Mouse (Mus musculus): Measurements from ENCODE around the gene Nrm. TPM values are rescaled to one million over a fixed set of nuclear protein-coding genes. Genes with fewer than 3 reads are reported as not detected.

Nrm gene
- polyA plus RNA-seq, 1 experiment from 2014 or later: 22.6 TPM

- Histone ChIP-seq H3K27me3 (no peaks in the 10 kb centered on the region), H3K4me2 (peak overlapping the region; percentile 90), H3K4me1 (replicated peaks) (peaks cover 80% of the 10 kb centered on the region), H3K27ac (replicated peaks) (peak overlapping the region; percentile 75), H3K9ac (peak overlapping the region; percentile 82), H3K4me3 (peak overlapping the region; percentile 67), H3K36me3 (peaks cover 8% of the 10 kb centered on the region; the same call in 1 of the 2 replicates), H3K9me3 (0 out of 2 replicates have a peak, but pooled peaks cover 2% of the 10 kb centered on the region)
- 3% methylated on average over 7 of the region's 7 CpGs for WGBS
- ATAC-seq (ENCODE audit: low FRiP score, low read depth): no peak
Observed at GRCm38 (mm10) chr17:35869346-35870067, 8.4 kb downstream of the Nrm start.

GRCm38 (mm10) chr17:35870151-35870883 lies 9.2 kb downstream of the Nrm start:
- ATAC-seq (ENCODE audit: low FRiP score, low read depth): no peak
- H3K4me1 ChIP-seq (replicated peaks): peaks cover 72% of the 10 kb centered on the region
- peak overlapping the region; percentile 75 for H3K27ac ChIP-seq (replicated peaks)
- peak overlapping the region; percentile 90 for H3K4me2 ChIP-seq
- 0 out of 2 replicates have a peak, but pooled peaks cover 2% of the 10 kb centered on the region for H3K9me3 ChIP-seq
- H3K36me3 ChIP-seq: peaks cover 15% of the 10 kb centered on the region
- no peaks in the 10 kb centered on the region for H3K27me3 ChIP-seq
- 65% methylated on average over 9 of the region's 9 CpGs for WGBS
- peak overlapping the region; percentile 82 for H3K9ac ChIP-seq
- peak overlapping the region; percentile 67 for H3K4me3 ChIP-seq

- peak overlapping the region; percentile 75; the same call in 1 of the 2 replicates for H3K27ac ChIP-seq (replicated peaks)
- peaks cover 71% of the 10 kb centered on the region for H3K4me1 ChIP-seq (replicated peaks)
- H3K27me3 ChIP-seq: no peaks in the 10 kb centered on the region
- 0 out of 2 replicates have a peak overlapping the region, but pooled peaks have one; percentile 82 for H3K9ac ChIP-seq
- H3K9me3 ChIP-seq: 0 out of 2 replicates have a peak, but pooled peaks cover 2% of the 10 kb centered on the region
- H3K36me3 ChIP-seq: peaks cover 21% of the 10 kb centered on the region
- 88% methylated on average over 8 of the region's 8 CpGs for WGBS
- ATAC-seq (ENCODE audit: low FRiP score, low read depth): no peak
- H3K4me3 ChIP-seq: peak overlapping the region; percentile 67
- peak overlapping the region; percentile 90 for H3K4me2 ChIP-seq
Observed at GRCm38 (mm10) chr17:35870884-35871696, 10.0 kb downstream of the Nrm start.

- no peak overlapping the region for H3K9ac ChIP-seq
- no peak for ATAC-seq (ENCODE audit: low FRiP score, low read depth)
- peaks cover 24% of the 10 kb centered on the region for H3K36me3 ChIP-seq
- peak overlapping the region; percentile 1; the same call in 1 of the 2 replicates for H3K4me3 ChIP-seq
- 31% methylated on average over 21 of the region's 21 CpGs for WGBS
- peaks cover 50% of the 10 kb centered on the region for H3K4me1 ChIP-seq (replicated peaks)
- H3K27me3 ChIP-seq: no peaks in the 10 kb centered on the region
- peak overlapping the region; percentile 27 for H3K4me2 ChIP-seq
- H3K27ac ChIP-seq (replicated peaks): 0 out of 2 replicates have a peak overlapping the region, but pooled peaks have one; percentile 20
- H3K9me3 ChIP-seq: 0 out of 2 replicates have a peak, but pooled peaks cover 2% of the 10 kb centered on the region
Observed at GRCm38 (mm10) chr17:35873774-35874519, 12.8 kb downstream of the Nrm start.

- Histone ChIP-seq H3K27ac (replicated peaks) (no peak overlapping the region), H3K27me3 (no peaks in the 10 kb centered on the region), H3K9ac (no peak overlapping the region), H3K4me1 (replicated peaks) (peaks cover 42% of the 10 kb centered on the region), H3K4me3 (no peak overlapping the region), H3K4me2 (no peak overlapping the region), H3K36me3 (peaks cover 24% of the 10 kb centered on the region), H3K9me3 (0 out of 2 replicates have a peak, but pooled peaks cover 2% of the 10 kb centered on the region)
- ATAC-seq (ENCODE audit: low FRiP score, low read depth): no peak
- WGBS: 91% methylated on average over 6 of the region's 6 CpGs
Observed at GRCm38 (mm10) chr17:35874721-35875120, 13.6 kb downstream of the Nrm start.

DNA sequence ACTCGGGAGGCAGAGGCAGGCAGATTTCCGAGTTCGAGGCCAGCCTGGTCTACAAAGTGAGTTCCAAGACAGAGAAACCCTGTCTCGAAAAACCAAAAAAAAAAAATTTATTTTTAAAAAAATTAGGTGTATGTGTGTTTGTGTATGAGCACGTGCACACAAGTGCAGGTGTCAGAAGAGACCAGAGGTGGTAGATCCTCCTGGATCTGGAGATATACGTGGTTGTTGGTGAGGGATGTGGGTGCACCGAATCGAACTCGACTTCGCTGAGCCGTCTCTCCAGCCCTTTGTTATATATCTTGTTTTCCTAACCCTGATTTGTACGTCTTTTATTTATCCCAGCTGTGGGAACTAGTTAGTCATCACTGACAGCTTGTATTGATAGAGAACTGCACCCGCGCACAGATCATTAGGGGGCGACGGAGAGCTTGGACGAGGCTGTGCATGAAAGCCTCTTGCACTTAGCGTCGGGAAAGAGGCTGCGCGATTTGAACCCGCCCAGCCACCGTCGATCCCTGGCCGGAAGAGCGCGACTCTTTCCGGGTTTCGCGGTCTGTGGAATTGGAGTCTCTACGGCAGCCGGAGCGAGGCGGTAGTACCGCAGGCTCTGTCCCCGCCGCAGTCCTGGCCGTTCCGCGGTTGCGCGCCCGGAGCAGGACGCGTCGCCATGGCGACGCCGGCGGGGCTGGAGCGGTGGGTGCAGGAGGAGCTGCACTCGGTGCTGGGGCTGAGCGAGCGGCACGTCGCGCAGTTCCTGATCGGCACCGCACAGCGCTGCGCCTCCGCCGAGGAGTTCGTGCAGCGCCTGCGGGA lies 18.3 kb downstream of the Nrm start, which contains the start of gene Dhx16:
Gene Dhx16, plus strand, starts transcription at position 575 of the 813 bp plus-strand sequence.
- Histone ChIP-seq H3K9me3 (no peaks in the 10 kb centered on the region), H3K27ac (replicated peaks) (peak within 1 kb of the TSS; percentile 71), H3K4me3 (peak within 1 kb of the TSS; percentile 77), H3K4me1 (replicated peaks) (peaks cover 11% of the 10 kb centered on the region), H3K36me3 (peaks cover 47% of the 10 kb centered on the region), H3K9ac (peak within 1 kb of the TSS; percentile 70), H3K27me3 (no peaks in the 10 kb centered on the region), H3K4me2 (peak within 1 kb of the TSS; percentile 72)
- ATAC-seq (ENCODE audit: low FRiP score, low read depth): peak; percentile 92
- WGBS: 5% methylated on average over 66 of the region's 66 CpGs

DNA sequence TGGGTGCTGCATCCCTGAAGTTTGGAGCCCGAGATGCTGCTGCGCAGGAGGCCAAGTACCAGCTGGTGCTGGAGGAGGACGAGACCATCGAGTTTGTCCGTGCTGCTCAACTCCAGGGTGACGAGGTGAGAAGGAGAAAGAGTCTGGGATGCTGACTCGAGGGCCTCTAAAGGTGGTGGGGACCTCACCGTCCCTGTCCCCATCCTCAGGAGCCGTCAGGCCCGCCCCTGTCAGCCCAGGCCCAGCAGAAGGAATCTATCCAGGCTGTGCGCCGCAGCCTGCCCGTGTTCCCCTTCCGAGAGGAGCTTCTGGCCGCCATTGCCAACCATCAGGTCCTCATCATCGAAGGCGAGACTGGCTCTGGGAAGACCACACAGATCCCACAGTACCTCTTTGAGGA lies 21.8 kb downstream of the Nrm start:
- ATAC-seq (ENCODE audit: low FRiP score, low read depth): no peak
- no peak overlapping the region for H3K9ac ChIP-seq
- no peak overlapping the region for H3K27ac ChIP-seq (replicated peaks)
- no peak overlapping the region for H3K4me2 ChIP-seq
- peaks cover 60% of the 10 kb centered on the region for H3K36me3 ChIP-seq
- no peaks in the 10 kb centered on the region for H3K27me3 ChIP-seq
- H3K4me3 ChIP-seq: no peak overlapping the region
- 91% methylated on average over 17 of the region's 17 CpGs for WGBS
- H3K4me1 ChIP-seq (replicated peaks): peaks cover 11% of the 10 kb centered on the region
- no peaks in the 10 kb centered on the region for H3K9me3 ChIP-seq

DNA sequence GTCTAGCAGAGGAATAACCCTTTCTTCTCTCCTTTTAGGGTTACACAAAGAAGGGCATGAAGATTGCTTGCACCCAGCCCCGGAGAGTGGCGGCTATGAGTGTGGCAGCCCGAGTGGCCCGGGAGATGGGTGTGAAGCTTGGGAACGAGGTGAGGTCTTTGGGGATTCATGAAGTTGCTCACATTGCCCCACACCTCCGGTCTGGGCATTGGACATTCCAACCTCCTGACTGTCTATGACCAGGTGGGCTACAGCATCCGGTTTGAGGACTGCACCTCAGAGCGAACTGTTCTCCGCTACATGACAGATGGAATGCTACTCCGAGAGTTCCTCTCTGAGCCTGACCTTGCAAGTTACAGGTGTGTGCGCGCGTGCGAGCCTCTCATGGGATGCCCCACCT lies 22.7 kb downstream of the Nrm start:
- H3K4me3 ChIP-seq: no peak overlapping the region
- no peaks in the 10 kb centered on the region for H3K9me3 ChIP-seq
- H3K36me3 ChIP-seq: peaks cover 68% of the 10 kb centered on the region
- peaks cover 11% of the 10 kb centered on the region for H3K4me1 ChIP-seq (replicated peaks)
- 98% methylated on average over 14 of the region's 14 CpGs for WGBS
- no peak overlapping the region for H3K4me2 ChIP-seq
- no peak overlapping the region for H3K27ac ChIP-seq (replicated peaks)
- no peak for ATAC-seq (ENCODE audit: low FRiP score, low read depth)
- no peak overlapping the region for H3K9ac ChIP-seq
- no peaks in the 10 kb centered on the region for H3K27me3 ChIP-seq

DNA sequence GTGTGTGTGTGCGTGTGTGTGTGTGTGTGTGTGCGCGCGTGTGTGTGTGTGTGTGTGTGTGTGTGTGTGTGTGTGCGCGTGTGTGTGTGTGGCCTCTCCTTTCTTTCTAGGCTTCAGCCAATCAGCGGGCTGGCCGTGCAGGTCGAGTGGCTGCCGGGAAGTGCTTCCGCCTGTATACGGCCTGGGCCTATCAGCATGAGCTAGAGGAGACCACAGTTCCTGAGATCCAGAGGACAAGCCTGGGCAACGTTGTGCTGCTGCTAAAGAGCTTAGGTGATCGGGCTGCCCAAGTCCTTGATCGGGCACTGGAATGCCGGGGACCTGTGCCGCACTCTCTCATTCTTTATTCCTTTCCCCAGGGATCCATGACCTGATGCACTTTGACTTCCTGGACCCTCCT lies 26.6 kb downstream of the Nrm start:
- H3K36me3 ChIP-seq: peaks cover 90% of the 10 kb centered on the region
- no peak overlapping the region for H3K4me3 ChIP-seq
- no peaks in the 10 kb centered on the region for H3K27me3 ChIP-seq
- H3K4me1 ChIP-seq (replicated peaks): no peaks in the 10 kb centered on the region
- H3K4me2 ChIP-seq: no peak overlapping the region
- no peak for ATAC-seq (ENCODE audit: low FRiP score, low read depth)
- H3K9ac ChIP-seq: no peak overlapping the region
- WGBS: 92% methylated on average over 13 of the region's 17 CpGs
- H3K27ac ChIP-seq (replicated peaks): no peak overlapping the region
- H3K9me3 ChIP-seq: no peaks in the 10 kb centered on the region

- no peaks in the 10 kb centered on the region for H3K27me3 ChIP-seq
- under 1% methylated on average over 83 of the region's 86 CpGs for WGBS
- ATAC-seq (ENCODE audit: low FRiP score, low read depth): peak; percentile 95
- H3K27ac ChIP-seq (replicated peaks): peak within 1 kb of the TSS; percentile 98
- no peaks in the 10 kb centered on the region for H3K9me3 ChIP-seq
- H3K4me3 ChIP-seq: peak within 1 kb of the TSS; percentile 76
- peaks cover 23% of the 10 kb centered on the region for H3K4me1 ChIP-seq (replicated peaks)
- peaks cover 64% of the 10 kb centered on the region for H3K36me3 ChIP-seq
- H3K4me2 ChIP-seq: peak within 1 kb of the TSS; percentile 86
- H3K9ac ChIP-seq: peak within 1 kb of the TSS; percentile 85
Observed at GRCm38 (mm10) chr17:35896781-35897643, 35.9 kb downstream of the Nrm start, which contains the start of gene 2310061I04Rik. 2310061I04Rik (minus strand) TSS chr17:35897431.

Data from hindbrain, embryonic 15.5 days (tissue).